Comparison of ENCODE assay signal across 11 mouse cellular contexts in genomic region chr13:48662431-48663143, GRCm38 (mm10). TPM values are rescaled to one million over a fixed set of nuclear protein-coding genes. Genes with fewer than 3 reads are reported as not detected.
DNase-seq lines count a peak whose midpoint lies in the region; ATAC-seq and TF ChIP-seq lines count a peak whose summit lies in the region.
"Had no signal": no experiment of that assay in that cellular context is flagged by ENCODE, and none has a peak within 500 bp of the region (broad histone marks: within the 10 kb centered on the region; RNA-seq: fewer than 3 reads in every experiment).

Barx1 (plus strand) TSS chr13:48662998.

- peaks cover 99% of the 10 kb centered on the region for H3K27me3 ChIP-seq in heart, embryonic 16.5 days (ENCODE audit: control insufficient read depth, insufficient read depth, low read length)
- H3K27me3 ChIP-seq in embryonic facial prominence, embryonic 10.5 days (replicated peaks; ENCODE audit: low read depth, poor library complexity, severe bottlenecking) = peaks cover 100% of the 10 kb centered on the region
- peaks cover 84% of the 10 kb centered on the region for H3K27me3 ChIP-seq in hindbrain, postnatal 0 days (ENCODE audit: insufficient read depth, low read length)
- peaks cover 49% of the 10 kb centered on the region for H3K27me3 ChIP-seq in midbrain, embryonic 16.5 days (ENCODE audit: control insufficient read depth, insufficient read depth, low read depth, low read length)

- no peak for TF ChIP-seq CTCF in hindbrain, postnatal 0 days (IDR thresholded peaks at IDR 0.05; ENCODE audit: low read depth)

- WGBS in heart, embryonic 16.5 days = under 1% methylated on average over 59 of the region's 73 CpGs
- 1% methylated on average over 73 of the region's 73 CpGs for WGBS in embryonic facial prominence, embryonic 10.5 days
- under 1% methylated on average over 49 of the region's 73 CpGs for WGBS in hindbrain, postnatal 0 days
- under 1% methylated on average over 38 of the region's 73 CpGs for WGBS in midbrain, embryonic 16.5 days

- 0 out of 2 replicates have a peak, but pooled peaks have one; percentile 29 for ATAC-seq in heart, embryonic 16.5 days (replicated peaks; ENCODE audit: extremely low read depth, insufficient read depth, low FRiP score)
- peak; percentile 33; the same call in 1 of the 2 replicates for ATAC-seq in hindbrain, postnatal 0 days
- ATAC-seq in midbrain, embryonic 16.5 days = no peak
- ATAC-seq: CD4-positive, CD25-positive, alpha-beta regulatory T cell, adult 4 months had no signal

- no peaks in the 10 kb centered on the region for H3K9me3 ChIP-seq in heart, embryonic 16.5 days (replicated peaks; ENCODE audit: control insufficient read depth, low read length)
- no peaks in the 10 kb centered on the region for H3K9me3 ChIP-seq in embryonic facial prominence, embryonic 10.5 days
- H3K9me3 ChIP-seq in hindbrain, postnatal 0 days (ENCODE audit: low read length) = no peaks in the 10 kb centered on the region
- H3K9me3 ChIP-seq in midbrain, embryonic 16.5 days (replicated peaks; ENCODE audit: control insufficient read depth, low read length, poor library complexity, severe bottlenecking) = no peaks in the 10 kb centered on the region

- H3K27ac ChIP-seq in heart, embryonic 16.5 days (ENCODE audit: low read length) = no peak within 1 kb of the TSS
- peak within 1 kb of the TSS; percentile 88 for H3K27ac ChIP-seq in embryonic facial prominence, embryonic 10.5 days (replicated peaks)
- H3K27ac ChIP-seq in hindbrain, postnatal 0 days = no peak within 1 kb of the TSS
- no peak within 1 kb of the TSS for H3K27ac ChIP-seq in midbrain, embryonic 16.5 days (ENCODE audit: low read length)

- intact Hi-C loops in heart, postnatal 14 days (cut with DNase I) = no loop called here

- no peaks in the 10 kb centered on the region for H3K36me3 ChIP-seq in heart, embryonic 16.5 days (ENCODE audit: control insufficient read depth, insufficient read depth)
- no peaks in the 10 kb centered on the region for H3K36me3 ChIP-seq in embryonic facial prominence, embryonic 10.5 days (replicated peaks)
- H3K36me3 ChIP-seq in hindbrain, postnatal 0 days (ENCODE audit: insufficient read depth, low read length) = no peaks in the 10 kb centered on the region
- no peaks in the 10 kb centered on the region for H3K36me3 ChIP-seq in midbrain, embryonic 16.5 days (ENCODE audit: control insufficient read depth, insufficient read depth, low read length)

- DNase-seq in heart, postnatal 14 days = no peak
- DNase-seq in embryonic facial prominence, embryonic 10.5 days (ENCODE audit: low spot score) = peak; percentile 82
- DNase-seq in hindbrain, postnatal 0 days (ENCODE audit: low spot score) = no peak
- no peak for DNase-seq in cerebellum, postnatal 10 days
- DNase-seq in spleen, adult 12 weeks (ENCODE audit: low spot score) = no peak
- DNase-seq in ovary, adult 18-20 months (ENCODE audit: low spot score) = no peak

- H3K4me3 ChIP-seq in heart, embryonic 16.5 days (ENCODE audit: low read length) = peak within 1 kb of the TSS; percentile 54
- H3K4me3 ChIP-seq in embryonic facial prominence, embryonic 10.5 days = peak within 1 kb of the TSS; percentile 67
- peak within 1 kb of the TSS; percentile 35 for H3K4me3 ChIP-seq in hindbrain, postnatal 0 days (ENCODE audit: low read length)
- H3K4me3 ChIP-seq in midbrain, embryonic 16.5 days (ENCODE audit: low read depth, low read length) = peak within 1 kb of the TSS; percentile 30

- H3K4me2 ChIP-seq in heart, embryonic 16.5 days (ENCODE audit: low read depth, low read length) = peak within 1 kb of the TSS; percentile 70
- peak within 1 kb of the TSS; percentile 54 for H3K4me2 ChIP-seq in hindbrain, postnatal 0 days (ENCODE audit: low read depth, low read length)
- H3K4me2 ChIP-seq in midbrain, embryonic 16.5 days (ENCODE audit: low read length) = peak within 1 kb of the TSS; percentile 57

- 0 out of 2 replicates have a peak within 1 kb of the TSS, but pooled peaks have one; percentile 3 for H3K9ac ChIP-seq in heart, embryonic 16.5 days (ENCODE audit: low read length)
- no peak within 1 kb of the TSS for H3K9ac ChIP-seq in hindbrain, postnatal 0 days (replicated peaks; ENCODE audit: low read length)
- 0 out of 2 replicates have a peak within 1 kb of the TSS, but pooled peaks have one; percentile 18 for H3K9ac ChIP-seq in midbrain, embryonic 16.5 days (ENCODE audit: low read depth, low read length)

- H3K4me1 ChIP-seq in heart, embryonic 16.5 days (ENCODE audit: control insufficient read depth, insufficient read depth, low read length) = peaks cover 20% of the 10 kb centered on the region
- H3K4me1 ChIP-seq in embryonic facial prominence, embryonic 10.5 days = peaks cover 78% of the 10 kb centered on the region
- 0 out of 2 replicates have a peak, but pooled peaks cover 6% of the 10 kb centered on the region for H3K4me1 ChIP-seq in hindbrain, postnatal 0 days (ENCODE audit: insufficient read depth, low read length)
- peaks cover 10% of the 10 kb centered on the region for H3K4me1 ChIP-seq in midbrain, embryonic 16.5 days (ENCODE audit: control insufficient read depth, insufficient read depth, low read length)

RNA-seq across cellular contexts. Expression of gene Barx1, which starts in this region (rescaled TPM):
- polyA plus RNA-seq in heart, embryonic 16.5 days (2015; fragmentation: Nextera tagmentation; extraction: Ambion mirVana) = 0.17 and 0.33 TPM in 2 replicates
- not detected for total RNA-seq in heart, postnatal 14 days (2021)
- polyA plus RNA-seq in embryonic facial prominence, embryonic 10.5 days (2016; fragmentation: Nextera tagmentation; extraction: Ambion mirVana) = 43.5 and 57.9 TPM in 2 replicates
- total RNA-seq in hindbrain, postnatal 0 days (2014; rRNA removed) = not detected in 2 replicates
- polyA plus RNA-seq in hindbrain, postnatal 0 days (2015; fragmentation: Nextera tagmentation; extraction: Ambion mirVana) = not detected in 2 replicates
- not detected in 2 replicates for polyA plus RNA-seq in midbrain, embryonic 16.5 days (2015; fragmentation: Nextera tagmentation; extraction: Ambion mirVana)
- total RNA-seq: gastrocnemius, postnatal 4 days; liver, adult 2 months had no signal
- polyA plus RNA-seq: CD4-positive, CD25-positive, alpha-beta regulatory T cell, adult 4 months; liver, adult 2 months had no signal

Comparison
In these comparisons a context has a peak if more than half of its experiments do, and no peak if none do; other contexts are left out.
1. RNA of gene Barx1 (polyA plus RNA-seq): 43.5 to 57.9 TPM in embryonic facial prominence, embryonic 10.5 days; 0.17 to 0.33 TPM in heart, embryonic 16.5 days, not detected in hindbrain, postnatal 0 days and not detected in midbrain, embryonic 16.5 days; every median in the first group is over 10 times any median in the second.
2. Peak in ATAC-seq, H3K4me3 ChIP-seq, H3K9ac ChIP-seq and H3K4me2 ChIP-seq in heart, embryonic 16.5 days; RNA of the gene not detected or under 1 TPM.
3. Peak in ATAC-seq, H3K4me3 ChIP-seq and H3K4me2 ChIP-seq in hindbrain, postnatal 0 days; RNA of the gene not detected or under 1 TPM.
4. Peak in every context shown above with its lines, with median percentiles within 50 percentile points of each other: H3K4me2 ChIP-seq and H3K4me3 ChIP-seq.